Mouse (Mus musculus) kidney, embryonic 14.5 days (tissue): ENCODE data around the gene Dclk2. TPM values are rescaled to one million over a fixed set of nuclear protein-coding genes. Genes with fewer than 3 reads are reported as not detected.

Source experiments
- ATAC-seq: fragments of 200-750 bp; cut with Nextera tagmentation; 2 replicates; pipeline ENCODE4 v1.8.0; 2017; ENCODE audit warnings: moderate number of reproducible peaks, mild to moderate bottlenecking, moderate TSS enrichment, moderate library complexity; ENCODE audit not compliant: low FRiP score, low TSS enrichment
- H3K27ac ChIP-seq: fragments of 300-500 bp; sonication (generic); 2 replicates; pipeline ENCODE4 v1.5.1; 2014; ENCODE audit warnings: low read depth, mild to moderate bottlenecking, low read length, moderate library complexity, mixed read lengths
- H3K27me3 ChIP-seq: fragments of 300-500 bp; sonication (generic); 2 replicates; pipeline ENCODE4 v1.6.1; 2014; ENCODE audit warnings: mild to moderate bottlenecking, low read length; ENCODE audit not compliant: control insufficient read depth, insufficient read depth
- H3K36me3 ChIP-seq: fragments of 300-500 bp; sonication (generic); 2 replicates; pipeline ENCODE4 v1.6.1; 2014; ENCODE audit warnings: low read length, mixed read lengths; ENCODE audit not compliant: control insufficient read depth, insufficient read depth
- H3K4me1 ChIP-seq: fragments of 300-500 bp; sonication (generic); 2 replicates; pipeline ENCODE4 v1.6.1; 2014; ENCODE audit warnings: low read length, mixed read lengths; ENCODE audit not compliant: control insufficient read depth, insufficient read depth
- H3K4me2 ChIP-seq: fragments of 300-500 bp; sonication (generic); replicated peaks from 2 replicates; pipeline ENCODE4 v1.6.1; 2014; ENCODE audit warnings: low read depth, mild to moderate bottlenecking, low read length
- H3K4me3 ChIP-seq: fragments of 300-500 bp; sonication (generic); 2 replicates; pipeline ENCODE4 v1.5.1; 2014; ENCODE audit warnings: mild to moderate bottlenecking, low read length
- H3K9ac ChIP-seq: fragments of 300-500 bp; sonication (generic); 2 replicates; pipeline ENCODE4 v1.6.1; 2014; ENCODE audit warnings: low read depth, mild to moderate bottlenecking, low read length, moderate library complexity
- H3K9me3 ChIP-seq: fragments of 300-500 bp; sonication (generic); 2 replicates; pipeline ENCODE4 v1.6.1; 2016; ENCODE audit warnings: low read length; ENCODE audit not compliant: control insufficient read depth
- WGBS: fragments of 180-500 bp; shearing (Covaris S2); extraction: QIAGEN DNeasy Blood & Tissue Kit; methylation state at CpG from one replicate; pipeline ENCODE4 v1.1.7; 2014; 5-methylcytosine and 5-hydroxymethylcytosine counted together
- polyA plus RNA-seq: library from polyadenylated mRNA; unstranded; fragments of >200 nt; fragmentation: Nextera tagmentation; extraction: Ambion mirVana; gene quantifications from 2 replicates; pipeline ENCODE4 v1.2.1, GENCODE M21; 2014

Dclk2 gene
- polyA plus RNA-seq, 1 experiment from 2014 or later, result 3.6 TPM

GRCm38 (mm10) chr3:86820344-86820743 is 100.3 kb downstream of the Dclk2 start:
- no peak overlapping the region for H3K27ac ChIP-seq
- H3K4me1 ChIP-seq, result peaks cover 8% of the 10 kb centered on the region; the same call in 1 of the 2 replicates
- no peak for ATAC-seq
- no peak overlapping the region for H3K4me2 ChIP-seq
- H3K27me3 ChIP-seq, result no peaks in the 10 kb centered on the region
- no peak overlapping the region for H3K9ac ChIP-seq
- no peaks in the 10 kb centered on the region for H3K36me3 ChIP-seq
- H3K9me3 ChIP-seq, result no peaks in the 10 kb centered on the region
- WGBS, result 30% methylated on average over 10 of the region's 10 CpGs
- no peak overlapping the region for H3K4me3 ChIP-seq

DNA sequence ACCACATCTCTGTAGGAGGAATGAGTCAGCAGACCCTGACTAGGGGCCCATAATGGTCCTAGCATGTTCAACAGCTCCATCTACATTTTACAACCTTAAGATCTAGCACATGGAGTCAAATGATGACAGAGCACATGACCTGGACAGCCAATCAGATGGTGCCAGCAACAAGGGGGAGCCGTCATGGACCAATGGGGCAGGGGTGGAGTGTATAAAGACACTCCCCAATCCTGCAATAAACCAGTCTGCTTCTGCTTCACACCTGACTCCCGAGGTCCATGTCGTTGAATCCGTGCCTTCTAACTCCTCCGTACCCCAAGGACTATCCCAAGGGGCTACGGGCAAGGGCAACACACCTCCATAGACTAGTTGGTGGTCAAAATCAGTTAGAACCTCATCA is 101.3 kb downstream of the Dclk2 start:
- 91% methylated on average over 6 of the region's 6 CpGs for WGBS
- Histone ChIP-seq H3K9ac (no peak overlapping the region), H3K27ac (no peak overlapping the region), H3K27me3 (no peaks in the 10 kb centered on the region), H3K4me3 (no peak overlapping the region), H3K4me2 (no peak overlapping the region), H3K36me3 (no peaks in the 10 kb centered on the region), H3K4me1 (peaks cover 8% of the 10 kb centered on the region; the same call in 1 of the 2 replicates), H3K9me3 (no peaks in the 10 kb centered on the region)
- no peak for ATAC-seq

GRCm38 (mm10) chr3:86818001-86818585 is 102.6 kb downstream of the Dclk2 start:
- Histone ChIP-seq H3K9ac (no peak overlapping the region), H3K4me3 (no peak overlapping the region), H3K36me3 (no peaks in the 10 kb centered on the region), H3K27me3 (no peaks in the 10 kb centered on the region), H3K9me3 (no peaks in the 10 kb centered on the region), H3K4me2 (no peak overlapping the region), H3K27ac (no peak overlapping the region), H3K4me1 (peaks cover 8% of the 10 kb centered on the region; the same call in 1 of the 2 replicates)
- WGBS, result 82% methylated on average over 13 of the region's 13 CpGs
- ATAC-seq, result no peak

- H3K4me1 ChIP-seq, result no peaks in the 10 kb centered on the region
- no peaks in the 10 kb centered on the region for H3K27me3 ChIP-seq
- H3K9me3 ChIP-seq, result no peaks in the 10 kb centered on the region
- H3K36me3 ChIP-seq, result no peaks in the 10 kb centered on the region
- H3K9ac ChIP-seq, result no peak overlapping the region
- peak; percentile 91 for ATAC-seq
- 10% methylated on average over 3 of the region's 3 CpGs for WGBS
- H3K4me2 ChIP-seq, result no peak overlapping the region
- H3K27ac ChIP-seq, result no peak overlapping the region
- no peak overlapping the region for H3K4me3 ChIP-seq
These were observed 108.0 kb downstream of the Dclk2 start for GRCm38 (mm10) chr3:86812689-86813088.

DNA sequence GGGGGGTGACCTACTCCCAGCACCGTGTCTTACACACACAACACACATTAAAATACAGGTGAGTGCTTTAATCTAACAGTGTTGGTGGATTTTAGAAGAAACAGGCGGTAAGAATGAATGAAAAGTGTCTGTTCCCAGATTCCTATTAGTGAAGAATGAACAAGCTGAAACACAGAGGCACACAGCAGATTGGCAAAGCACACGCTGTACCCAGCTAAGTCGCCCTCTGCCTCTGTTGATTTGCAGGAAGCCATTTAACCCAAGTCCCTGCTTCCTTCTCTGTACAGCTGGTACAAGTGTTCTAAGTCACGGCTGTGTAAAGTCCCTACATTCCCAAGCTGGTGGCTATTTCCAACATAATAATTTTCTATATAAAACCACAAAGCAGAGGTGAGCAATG is 109.7 kb downstream of the Dclk2 start:
- no peaks in the 10 kb centered on the region for H3K27me3 ChIP-seq
- no peaks in the 10 kb centered on the region for H3K4me1 ChIP-seq
- no peak overlapping the region for H3K9ac ChIP-seq
- H3K36me3 ChIP-seq, result no peaks in the 10 kb centered on the region
- no peak overlapping the region for H3K4me3 ChIP-seq
- no peak overlapping the region for H3K4me2 ChIP-seq
- no peak overlapping the region for H3K27ac ChIP-seq
- H3K9me3 ChIP-seq, result no peaks in the 10 kb centered on the region
- ATAC-seq, result no peak
- whole genome bisulfite sequencing, result 84% methylated on average over 5 of the region's 5 CpGs

- no peaks in the 10 kb centered on the region for H3K4me1 ChIP-seq
- H3K9ac ChIP-seq, result no peak overlapping the region
- no peaks in the 10 kb centered on the region for H3K36me3 ChIP-seq
- H3K27ac ChIP-seq, result no peak overlapping the region
- no peaks in the 10 kb centered on the region for H3K27me3 ChIP-seq
- no peaks in the 10 kb centered on the region for H3K9me3 ChIP-seq
- 59% methylated on average over 2 of the region's 2 CpGs for WGBS
- H3K4me2 ChIP-seq, result no peak overlapping the region
- ATAC-seq, result no peak
- H3K4me3 ChIP-seq, result no peak overlapping the region
These were observed 111.0 kb downstream of the Dclk2 start for GRCm38 (mm10) chr3:86809646-86810045.

- Histone ChIP-seq H3K4me2 (no peak overlapping the region), H3K9me3 (no peaks in the 10 kb centered on the region), H3K27me3 (no peaks in the 10 kb centered on the region), H3K4me3 (no peak overlapping the region), H3K4me1 (no peaks in the 10 kb centered on the region), H3K27ac (no peak overlapping the region), H3K36me3 (no peaks in the 10 kb centered on the region), H3K9ac (no peak overlapping the region)
- 80% methylated on average over 9 of the region's 9 CpGs for WGBS
- ATAC-seq, result no peak
These were observed 111.5 kb downstream of the Dclk2 start for GRCm38 (mm10) chr3:86809199-86809598.

DNA sequence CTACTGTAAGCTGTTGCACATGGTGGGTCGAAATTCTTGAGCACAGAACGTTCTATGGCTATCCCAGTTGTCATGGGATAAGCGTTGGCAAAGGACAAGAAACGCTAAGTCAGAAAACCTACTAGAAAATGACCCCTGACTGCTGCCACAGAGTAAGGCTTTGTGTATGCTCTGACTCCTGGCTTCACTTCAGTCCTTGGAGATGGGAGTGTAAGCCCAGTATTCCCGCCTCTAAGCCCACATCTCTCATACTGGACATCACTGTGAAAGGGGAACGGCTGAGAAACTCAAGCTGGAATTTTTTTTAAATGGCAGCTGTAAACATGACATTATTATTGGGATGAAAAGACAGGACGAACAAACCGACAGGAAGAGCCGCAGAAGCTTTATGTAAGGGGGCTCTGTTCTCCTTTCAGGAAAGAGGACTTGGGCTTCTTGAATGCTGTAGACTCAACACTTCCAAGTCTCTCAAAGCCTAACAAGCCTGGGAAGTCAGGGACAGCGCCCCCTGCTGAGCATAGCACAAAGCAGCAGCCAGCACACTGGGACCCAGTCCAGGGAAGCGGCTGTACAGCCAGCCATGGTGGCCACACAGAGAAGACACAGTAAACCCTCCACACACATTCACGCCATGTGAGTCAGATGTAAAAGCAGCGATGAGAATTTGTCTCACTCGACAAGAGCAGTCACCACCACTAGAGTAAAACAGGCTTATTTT is 112.7 kb downstream of the Dclk2 start:
- Histone ChIP-seq H3K9me3 (no peaks in the 10 kb centered on the region), H3K9ac (no peak overlapping the region), H3K4me3 (no peak overlapping the region), H3K4me2 (no peak overlapping the region), H3K4me1 (no peaks in the 10 kb centered on the region), H3K27ac (no peak overlapping the region), H3K27me3 (no peaks in the 10 kb centered on the region), H3K36me3 (no peaks in the 10 kb centered on the region)
- WGBS, result 81% methylated on average over 14 of the region's 14 CpGs
- no peak for ATAC-seq

DNA sequence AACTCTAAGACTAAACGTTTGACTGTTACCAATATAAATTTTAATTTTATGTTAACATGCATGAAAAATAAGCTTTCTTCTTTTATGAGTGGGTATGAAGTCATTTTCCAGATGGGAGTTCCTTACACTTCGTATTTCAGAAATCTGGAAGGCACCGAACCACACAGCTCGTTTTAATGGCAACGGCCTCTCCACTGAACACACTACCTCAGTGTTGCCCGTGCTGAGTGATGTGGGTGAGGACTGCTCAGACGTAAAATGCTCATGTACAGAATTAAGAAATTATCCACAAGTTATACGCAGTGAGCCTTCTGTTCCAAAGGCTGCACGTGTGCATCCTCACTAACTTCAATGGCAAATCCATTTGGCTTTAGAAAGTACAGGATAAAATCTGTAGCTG is 113.8 kb downstream of the Dclk2 start:
- ATAC-seq, result no peak
- H3K4me3 ChIP-seq, result no peak overlapping the region
- no peaks in the 10 kb centered on the region for H3K36me3 ChIP-seq
- H3K9ac ChIP-seq, result no peak overlapping the region
- no peaks in the 10 kb centered on the region for H3K9me3 ChIP-seq
- H3K27ac ChIP-seq, result no peak overlapping the region
- H3K4me2 ChIP-seq, result no peak overlapping the region
- H3K27me3 ChIP-seq, result no peaks in the 10 kb centered on the region
- WGBS, result 95% methylated on average over 9 of the region's 9 CpGs
- H3K4me1 ChIP-seq, result no peaks in the 10 kb centered on the region
